Mouse (Mus musculus): ENCODE measurements around the gene Pik3r2. TPM values are rescaled to one million over a fixed set of nuclear protein-coding genes. Genes with fewer than 3 reads are reported as not detected.

The Pik3r2 gene
- polyA plus RNA-seq, 1 experiment from 2014 or later = 49.1 TPM

- no peak within 1 kb of the TSS for H3K9ac ChIP-seq (ENCODE audit: low read depth, low read length)
- no peak for ATAC-seq (ENCODE audit: low FRiP score, low TSS enrichment)
- H3K27ac ChIP-seq (ENCODE audit: low read depth, low read length) = no peak within 1 kb of the TSS
- no peaks in the 10 kb centered on the region for H3K36me3 ChIP-seq (ENCODE audit: control insufficient read depth, insufficient read depth, low read length)
- H3K4me3 ChIP-seq (ENCODE audit: low read length) = no peak within 1 kb of the TSS
- no peaks in the 10 kb centered on the region for H3K4me1 ChIP-seq (ENCODE audit: control insufficient read depth, insufficient read depth, low read length)
- H3K9me3 ChIP-seq (ENCODE audit: control insufficient read depth, low read length) = no peaks in the 10 kb centered on the region
- 0 out of 2 replicates have a peak within 1 kb of the TSS, but pooled peaks have one; percentile 5 for H3K4me2 ChIP-seq (replicated peaks; ENCODE audit: low read depth, low read length)
- no peaks in the 10 kb centered on the region for H3K27me3 ChIP-seq (ENCODE audit: control insufficient read depth, insufficient read depth, low read length)
- 6% methylated on average over 19 of the region's 19 CpGs for WGBS
Observed at GRCm38 (mm10) chr8:70718297-70718696, 58.2 kb downstream of the Pik3r2 start, which contains the start of gene Gm3336. Gm3336 (plus strand) TSS chr8:70718543.

Small RNA genes within 50 kb of the gene (microRNA-seq; reads per million reads assigned to microRNA genes)
- gene Mir7240 = not detected

Other genes starting within 250 kb of the Pik3r2 start
- 252 and 291 TPM in 2 replicates for gene Fkbp8, start 249.0 kb downstream of the Pik3r2 start, polyA plus RNA-seq (2014; fragmentation: Nextera tagmentation; extraction: Ambion mirVana)
- gene Kxd1, start 248.8 kb downstream of the Pik3r2 start, polyA plus RNA-seq (2014; fragmentation: Nextera tagmentation; extraction: Ambion mirVana) = 70.0 and 70.9 TPM in 2 replicates
- gene Ell, start 237.3 kb downstream of the Pik3r2 start, polyA plus RNA-seq (2014; fragmentation: Nextera tagmentation; extraction: Ambion mirVana) = 12.9 and 22.4 TPM in 2 replicates
- gene Isyna1, start 182.3 kb downstream of the Pik3r2 start, polyA plus RNA-seq (2014; fragmentation: Nextera tagmentation; extraction: Ambion mirVana) = 102 and 118 TPM in 2 replicates
- 172 and 220 TPM in 2 replicates for gene Ssbp4, start 167.8 kb downstream of the Pik3r2 start, polyA plus RNA-seq (2014; fragmentation: Nextera tagmentation; extraction: Ambion mirVana)
- 1.1 and 1.4 TPM in 2 replicates for gene Lrrc25, start 160.6 kb downstream of the Pik3r2 start, polyA plus RNA-seq (2014; fragmentation: Nextera tagmentation; extraction: Ambion mirVana)
- 0.31 and 0.41 TPM in 2 replicates for gene Gdf15, start 144.3 kb downstream of the Pik3r2 start, polyA plus RNA-seq (2014; fragmentation: Nextera tagmentation; extraction: Ambion mirVana)
- gene Pgpep1, start 116.3 kb downstream of the Pik3r2 start, polyA plus RNA-seq (2014; fragmentation: Nextera tagmentation; extraction: Ambion mirVana) = 62.2 and 62.6 TPM in 2 replicates
- gene Lsm4, start 103.5 kb downstream of the Pik3r2 start, polyA plus RNA-seq (2014; fragmentation: Nextera tagmentation; extraction: Ambion mirVana) = 353 and 447 TPM in 2 replicates
- gene Jund, start 77.8 kb downstream of the Pik3r2 start, polyA plus RNA-seq (2014; fragmentation: Nextera tagmentation; extraction: Ambion mirVana) = 95.1 and 117 TPM in 2 replicates
- 0.12 TPM in 1 of 2 replicates, not detected in the other for gene Iqcn, start 73.3 kb downstream of the Pik3r2 start, polyA plus RNA-seq (2014; fragmentation: Nextera tagmentation; extraction: Ambion mirVana)
- gene Gm3336, start 58.2 kb downstream of the Pik3r2 start, polyA plus RNA-seq (2014; fragmentation: Nextera tagmentation; extraction: Ambion mirVana) = 0.23 and 0.73 TPM in 2 replicates
- 2.5 and 4.0 TPM in 2 replicates for gene Pde4c, start 53.0 kb downstream of the Pik3r2 start, polyA plus RNA-seq (2014; fragmentation: Nextera tagmentation; extraction: Ambion mirVana)
- gene Rab3a, start 22.0 kb downstream of the Pik3r2 start, polyA plus RNA-seq (2014; fragmentation: Nextera tagmentation; extraction: Ambion mirVana) = 14.3 and 16.4 TPM in 2 replicates
- gene Mpv17l2, start 15.8 kb downstream of the Pik3r2 start, polyA plus RNA-seq (2014; fragmentation: Nextera tagmentation; extraction: Ambion mirVana) = 47.9 and 52.7 TPM in 2 replicates
- gene Mast3, start 28.3 kb upstream of the Pik3r2 start, polyA plus RNA-seq (2014; fragmentation: Nextera tagmentation; extraction: Ambion mirVana) = 13.4 and 17.2 TPM in 2 replicates
- not detected in 2 replicates for gene Il12rb1, start 31.7 kb upstream of the Pik3r2 start, polyA plus RNA-seq (2014; fragmentation: Nextera tagmentation; extraction: Ambion mirVana)
- gene Arrdc2, start 63.0 kb upstream of the Pik3r2 start, polyA plus RNA-seq (2014; fragmentation: Nextera tagmentation; extraction: Ambion mirVana) = 4.7 and 5.7 TPM in 2 replicates
- 2.5 and 2.6 TPM in 2 replicates for gene Kcnn1, start 86.5 kb upstream of the Pik3r2 start, polyA plus RNA-seq (2014; fragmentation: Nextera tagmentation; extraction: Ambion mirVana)
- gene Ccdc124, start 97.2 kb upstream of the Pik3r2 start, polyA plus RNA-seq (2014; fragmentation: Nextera tagmentation; extraction: Ambion mirVana) = 117 and 142 TPM in 2 replicates
- gene Slc5a5, start 116.0 kb upstream of the Pik3r2 start, polyA plus RNA-seq (2014; fragmentation: Nextera tagmentation; extraction: Ambion mirVana) = 0.09 and 0.19 TPM in 2 replicates
- gene Rpl18a, start 120.7 kb upstream of the Pik3r2 start, polyA plus RNA-seq (2014; fragmentation: Nextera tagmentation; extraction: Ambion mirVana) = 5,375 and 6,285 TPM in 2 replicates
- 32.1 and 43.4 TPM in 2 replicates for gene Map1s, start 129.2 kb upstream of the Pik3r2 start, polyA plus RNA-seq (2014; fragmentation: Nextera tagmentation; extraction: Ambion mirVana)